8 mouse cellular contexts compared by ENCODE assay signal in genomic region chr13:115089395-115090025, GRCm38 (mm10). TPM values are rescaled to one million over a fixed set of nuclear protein-coding genes. Genes with fewer than 3 reads are reported as not detected.
DNase-seq lines count a peak whose midpoint lies in the region; ATAC-seq and TF ChIP-seq lines count a peak whose summit lies in the region.

No protein-coding gene starts in this region.

- peaks cover 11% of the 10 kb centered on the region; the same call in 1 of the 2 replicates for H3K4me1 ChIP-seq in lung, embryonic 14.5 days (ENCODE audit: insufficient read depth)
- H3K4me1 ChIP-seq in cerebellum, adult 2 months (ENCODE audit: control insufficient read depth, insufficient read depth, low read length): peaks cover 3% of the 10 kb centered on the region; the same call in 1 of the 2 replicates
- peaks cover 4% of the 10 kb centered on the region; the same call in 1 of the 2 replicates for H3K4me1 ChIP-seq in forebrain, postnatal 0 days (ENCODE audit: insufficient read depth)
- H3K4me1 ChIP-seq in hindbrain, embryonic 12.5 days: peaks cover 17% of the 10 kb centered on the region
- peaks cover 18% of the 10 kb centered on the region for H3K4me1 ChIP-seq in small intestine, adult 2 months (ENCODE audit: control insufficient read depth, insufficient read depth, insufficient read length, low read length)

- WGBS in lung, embryonic 14.5 days: 4% methylated on average over 34 of the region's 35 CpGs
- WGBS in cerebellum, adult 2 months: 2% methylated on average over 32 of the region's 35 CpGs
- 12% methylated on average over 34 of the region's 35 CpGs for WGBS in forebrain, postnatal 0 days
- WGBS in hindbrain, embryonic 12.5 days: 10% methylated on average over 32 of the region's 35 CpGs
- WGBS in small intestine, adult 2 months: 1% methylated on average over 34 of the region's 35 CpGs

- no peaks in the 10 kb centered on the region for H3K9me3 ChIP-seq in lung, embryonic 14.5 days (ENCODE audit: low read depth, low read length)
- no peaks in the 10 kb centered on the region for H3K9me3 ChIP-seq in forebrain, postnatal 0 days (ENCODE audit: low read length)
- H3K9me3 ChIP-seq in hindbrain, embryonic 12.5 days (replicated peaks): peaks cover 4% of the 10 kb centered on the region; the same call in 1 of the 2 replicates

- ATAC-seq in lung, embryonic 14.5 days (ENCODE audit: insufficient read depth): peak; percentile 47
- ATAC-seq in forebrain, postnatal 0 days: peak; percentile 48
- ATAC-seq in hindbrain, embryonic 12.5 days (ENCODE audit: low FRiP score): peak; percentile 81
- peak; percentile 34 for ATAC-seq in megakaryocyte, adult 5-6 weeks (ENCODE audit: poor library complexity, severe bottlenecking)

- TF ChIP-seq POLR2A in cerebellum, adult 2 months (IDR thresholded peaks at IDR 0.05; ENCODE audit: borderline replicate concordance, insufficient read depth, low read length): no peak
- no peak; the same call in 1 of the 2 replicates for TF ChIP-seq POLR2A in small intestine, adult 2 months (IDR thresholded peaks at IDR 0.05; ENCODE audit: low read depth, low read length)

- H3K27ac ChIP-seq in lung, embryonic 14.5 days (ENCODE audit: low read depth): peak overlapping the region; percentile 93
- no peak overlapping the region for H3K27ac ChIP-seq in cerebellum, adult 2 months (ENCODE audit: insufficient read depth, low read length)
- H3K27ac ChIP-seq in forebrain, postnatal 0 days (ENCODE audit: low read depth, low read length): peak overlapping the region; percentile 29; the same call in 1 of the 2 replicates
- H3K27ac ChIP-seq in hindbrain, embryonic 12.5 days: peak overlapping the region; percentile 66; the same call in 1 of the 2 replicates
- H3K27ac ChIP-seq in small intestine, adult 2 months (ENCODE audit: insufficient read depth, low read depth, low read length): peak overlapping the region; percentile 67

- peaks cover 19% of the 10 kb centered on the region for H3K36me3 ChIP-seq in lung, embryonic 14.5 days (ENCODE audit: insufficient read depth)
- H3K36me3 ChIP-seq in forebrain, postnatal 0 days (ENCODE audit: insufficient read depth): no peaks in the 10 kb centered on the region
- peaks cover 14% of the 10 kb centered on the region for H3K36me3 ChIP-seq in hindbrain, embryonic 12.5 days
- H3K36me3 ChIP-seq in small intestine, adult 2 months (ENCODE audit: control insufficient read depth, insufficient read depth, low read length): peaks cover 9% of the 10 kb centered on the region

- peak overlapping the region; percentile 77 for H3K9ac ChIP-seq in lung, embryonic 14.5 days
- peak overlapping the region; percentile 66 for H3K9ac ChIP-seq in forebrain, postnatal 0 days
- peak overlapping the region; percentile 78 for H3K9ac ChIP-seq in hindbrain, embryonic 12.5 days

- DNase-seq in lung, embryonic 14.5 days: peak; percentile 46
- no peak for DNase-seq in lung, postnatal 25 days (ENCODE audit: low spot score)
- DNase-seq in cerebellum, adult 2 months: peak in 1 of 2 experiments; percentile 37
- peak; percentile 22 for DNase-seq in forebrain, postnatal 0 days
- DNase-seq in layer of hippocampus, postnatal 25 days (ENCODE audit: extremely low spot score in 1 of 2, low spot score in 1 of 2): peak; percentile 10 to 14

- H3K4me3 ChIP-seq in lung, embryonic 14.5 days (ENCODE audit: low read depth, low read length): peak overlapping the region; percentile 69
- H3K4me3 ChIP-seq in cerebellum, adult 2 months (replicated peaks; ENCODE audit: insufficient read depth, low read depth, low read length): peak overlapping the region; percentile 97
- peak overlapping the region; percentile 66 for H3K4me3 ChIP-seq in forebrain, postnatal 0 days (ENCODE audit: low read depth, low read length)
- H3K4me3 ChIP-seq in hindbrain, embryonic 12.5 days: peak overlapping the region; percentile 68
- H3K4me3 ChIP-seq in small intestine, adult 2 months (ENCODE audit: low read depth, low read length): peak overlapping the region; percentile 71

- no peaks in the 10 kb centered on the region for H3K27me3 ChIP-seq in lung, embryonic 14.5 days (ENCODE audit: insufficient read depth, low read length)
- no peaks in the 10 kb centered on the region for H3K27me3 ChIP-seq in cerebellum, adult 2 months (ENCODE audit: control insufficient read depth, insufficient read depth, low read length)
- H3K27me3 ChIP-seq in forebrain, postnatal 0 days (ENCODE audit: insufficient read depth, low read length): no peaks in the 10 kb centered on the region
- H3K27me3 ChIP-seq in hindbrain, embryonic 12.5 days: no peaks in the 10 kb centered on the region
- H3K27me3 ChIP-seq in small intestine, adult 2 months (ENCODE audit: control insufficient read depth, insufficient read depth, low read length): no peaks in the 10 kb centered on the region

- no peak for TF ChIP-seq CTCF in lung, embryonic 14.5 days (IDR thresholded peaks at IDR 0.05; ENCODE audit: low read depth)
- no peak for TF ChIP-seq CTCF in cerebellum, adult 2 months (IDR thresholded peaks at IDR 0.05; ENCODE audit: borderline replicate concordance, insufficient read depth, low read depth, low read length)
- TF ChIP-seq CTCF in forebrain, postnatal 0 days (IDR thresholded peaks at IDR 0.05; ENCODE audit: low read depth): no peak
- TF ChIP-seq CTCF in small intestine, adult 2 months (IDR thresholded peaks at IDR 0.05; ENCODE audit: extremely low read depth, insufficient read length, insufficient replicate concordance, low read depth, low read length): no peak

- H3K4me2 ChIP-seq in lung, embryonic 14.5 days: peak overlapping the region; percentile 97
- H3K4me2 ChIP-seq in forebrain, postnatal 0 days (ENCODE audit: low read depth): peak overlapping the region; percentile 96
- peak overlapping the region; percentile 87 for H3K4me2 ChIP-seq in hindbrain, embryonic 12.5 days (replicated peaks)

RNA-seq across cellular contexts. Expression of gene Pelo, which starts 0.5 kb away (rescaled TPM):
- polyA plus RNA-seq in lung, embryonic 14.5 days (2014; fragmentation: Nextera tagmentation; extraction: Ambion mirVana): 6.6 and 7.0 TPM in 2 replicates
- polyA plus RNA-seq in cerebellum, adult 2 months (2012; rRNA removed): 25.2 and 26.1 TPM in 2 replicates
- total RNA-seq in forebrain, postnatal 0 days (2014; rRNA removed): 10.1 and 12.2 TPM in 2 replicates
- 6.2 and 6.6 TPM in 2 replicates for polyA plus RNA-seq in forebrain, postnatal 0 days (2015; fragmentation: Nextera tagmentation; extraction: Ambion mirVana)
- polyA plus RNA-seq in hindbrain, embryonic 12.5 days (2016; fragmentation: Nextera tagmentation; extraction: Ambion mirVana): 3.9 and 4.6 TPM in 2 replicates
- total RNA-seq in layer of hippocampus, postnatal 25 days (2021): 10 to 100 TPM; 21.0 to 22.7 TPM
- total RNA-seq in megakaryocyte, adult 5-6 weeks (2015): 7.8 and 11.6 TPM in 2 replicates
- total RNA-seq in megakaryocyte, adult 5-6 weeks (2017): 5.7 and 7.0 TPM in 2 replicates
- 11.8 and 17.8 TPM in 2 replicates for polyA plus RNA-seq in small intestine, adult 2 months (2012; rRNA removed)

RNA-seq across cellular contexts. Expression of gene Gm49395, which starts 12.2 kb away (rescaled TPM):
- polyA plus RNA-seq in lung, embryonic 14.5 days (2014; fragmentation: Nextera tagmentation; extraction: Ambion mirVana): 6.8 and 8.3 TPM in 2 replicates
- polyA plus RNA-seq in cerebellum, adult 2 months (2012; rRNA removed): 0.54 and 0.80 TPM in 2 replicates
- total RNA-seq in forebrain, postnatal 0 days (2014; rRNA removed): 3.1 and 4.1 TPM in 2 replicates
- 3.5 TPM in 2 replicates for polyA plus RNA-seq in forebrain, postnatal 0 days (2015; fragmentation: Nextera tagmentation; extraction: Ambion mirVana)
- polyA plus RNA-seq in hindbrain, embryonic 12.5 days (2016; fragmentation: Nextera tagmentation; extraction: Ambion mirVana): 2.0 and 3.7 TPM in 2 replicates
- 1 to 10 TPM in 1 of 2 experiments, under 1 TPM in 1; 0.84 to 2.6 TPM for total RNA-seq in layer of hippocampus, postnatal 25 days (2021)
- total RNA-seq in megakaryocyte, adult 5-6 weeks (2015): 12.9 and 14.0 TPM in 2 replicates
- 7.0 and 9.2 TPM in 2 replicates for total RNA-seq in megakaryocyte, adult 5-6 weeks (2017)
- 5.6 and 9.0 TPM in 2 replicates for polyA plus RNA-seq in small intestine, adult 2 months (2012; rRNA removed)

RNA-seq across cellular contexts. Expression of gene Itga1, which starts 12.3 kb away (rescaled TPM):
- polyA plus RNA-seq in lung, embryonic 14.5 days (2014; fragmentation: Nextera tagmentation; extraction: Ambion mirVana): 36.2 and 36.7 TPM in 2 replicates
- polyA plus RNA-seq in cerebellum, adult 2 months (2012; rRNA removed): 2.6 TPM in 2 replicates
- 4.4 and 8.2 TPM in 2 replicates for total RNA-seq in forebrain, postnatal 0 days (2014; rRNA removed)
- polyA plus RNA-seq in forebrain, postnatal 0 days (2015; fragmentation: Nextera tagmentation; extraction: Ambion mirVana): 2.6 and 3.2 TPM in 2 replicates
- 6.0 and 6.9 TPM in 2 replicates for polyA plus RNA-seq in hindbrain, embryonic 12.5 days (2016; fragmentation: Nextera tagmentation; extraction: Ambion mirVana)
- 1 to 10 TPM; 5.3 to 7.4 TPM for total RNA-seq in layer of hippocampus, postnatal 25 days (2021)
- 60.3 and 63.4 TPM in 2 replicates for total RNA-seq in megakaryocyte, adult 5-6 weeks (2015)
- total RNA-seq in megakaryocyte, adult 5-6 weeks (2017): 45.5 and 47.2 TPM in 2 replicates
- 3.5 and 4.2 TPM in 2 replicates for polyA plus RNA-seq in small intestine, adult 2 months (2012; rRNA removed)
